Mouse (Mus musculus): Measurements from ENCODE around the gene Tbc1d4.

GRCm38 (mm10) chr14:101559446-101559845 lies 49.5 kb downstream of the Tbc1d4 start:
- no peak for TF ChIP-seq TAL1 (IDR thresholded peaks at IDR 0.05; ENCODE audit: low read length)
- TF ChIP-seq GATA1 (IDR thresholded peaks at IDR 0.05; ENCODE audit: low read length), result no peak

Measured in erythroblast, embryonic 14.5 days (primary cell).